Mouse (Mus musculus) induced T-regulatory cell, adult 2 months (primary cell): ENCODE data around the gene Tgfa.

ENCODE experiments used
- DNase-seq: peaks from one replicate; pipeline ENCODE4 v3.0.0-alpha.2; 2012; ENCODE audit warnings: low read depth

The Tgfa gene

DNA sequence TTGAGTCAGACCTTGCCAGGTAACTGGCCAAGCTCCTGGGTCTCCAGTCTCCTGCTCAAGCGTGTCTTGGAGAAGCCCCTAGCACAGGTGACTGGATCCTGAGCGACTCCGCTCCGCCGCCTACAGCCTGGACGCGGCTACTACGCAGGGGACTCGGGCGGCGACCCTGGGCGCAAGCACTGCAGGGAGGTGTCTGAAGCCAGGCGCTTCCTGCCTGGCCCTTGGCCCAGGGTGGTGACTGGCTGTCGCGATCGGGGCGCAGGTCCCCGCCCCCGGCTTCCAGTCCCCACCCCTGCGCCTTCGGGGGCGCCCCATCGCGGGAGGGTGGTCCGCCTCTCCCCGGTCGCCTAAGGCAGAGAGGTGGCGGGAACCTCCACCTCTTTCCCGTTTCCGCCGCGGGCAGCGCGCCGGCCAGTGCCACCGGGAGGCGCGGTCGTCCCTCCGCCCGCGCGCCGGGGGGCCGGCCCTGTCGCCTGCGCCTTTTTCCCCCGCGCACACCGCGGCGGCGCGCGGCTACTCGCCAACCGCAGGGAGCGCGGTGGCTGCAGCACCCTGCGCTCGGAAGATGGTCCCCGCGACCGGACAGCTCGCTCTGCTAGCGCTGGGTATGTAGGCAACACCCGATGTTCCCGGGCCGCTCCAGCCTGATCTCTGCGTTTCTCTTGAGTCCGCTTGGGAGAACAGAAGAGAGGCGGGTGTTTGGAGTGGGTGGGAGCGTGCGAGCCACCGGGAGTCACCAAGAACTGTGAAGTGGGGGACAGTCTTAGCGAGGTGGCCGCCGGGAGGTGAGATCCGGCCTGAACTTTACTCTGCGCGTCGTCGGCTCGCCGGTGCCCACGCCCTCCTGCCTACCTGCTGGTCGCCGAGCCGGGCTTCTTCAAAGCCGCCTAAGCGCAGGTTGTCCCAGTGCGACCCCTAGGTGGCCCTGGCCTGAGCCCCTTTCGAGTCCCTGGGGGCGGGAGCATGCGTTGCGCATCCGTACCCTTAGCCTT lies at the start of gene Tgfa:
TSS of gene Tgfa (plus strand) at position 283 of the 992 bp plus-strand sequence.
- DNase-seq: peak; percentile 16

- DNase-seq: peak; percentile 77
These were observed 46.5 kb upstream of the Tgfa start for GRCm38 (mm10) chr6:86148518-86148917.

DNA sequence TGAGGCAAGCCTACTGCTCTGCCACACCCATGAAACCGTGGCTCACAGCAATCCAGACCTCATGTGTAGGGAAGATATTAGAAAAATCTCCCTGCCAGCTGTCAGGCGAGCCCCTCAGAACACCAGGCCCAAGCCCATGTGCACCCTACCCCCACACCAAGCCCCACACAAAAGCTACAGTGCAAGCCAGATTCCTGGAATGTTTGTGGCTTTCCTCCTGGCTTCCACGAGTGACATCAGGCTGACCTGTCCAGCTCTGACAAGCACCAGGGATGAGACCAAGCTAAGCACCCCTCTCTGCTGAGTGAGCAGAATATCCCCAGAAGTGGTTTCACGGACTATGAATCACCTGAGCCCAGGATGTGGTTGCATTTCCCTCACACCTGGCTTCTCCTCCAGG lies 46.0 kb upstream of the Tgfa start:
- no peak for DNase-seq

- no peak for DNase-seq
These were observed 42.3 kb upstream of the Tgfa start for GRCm38 (mm10) chr6:86152676-86153075.

DNA sequence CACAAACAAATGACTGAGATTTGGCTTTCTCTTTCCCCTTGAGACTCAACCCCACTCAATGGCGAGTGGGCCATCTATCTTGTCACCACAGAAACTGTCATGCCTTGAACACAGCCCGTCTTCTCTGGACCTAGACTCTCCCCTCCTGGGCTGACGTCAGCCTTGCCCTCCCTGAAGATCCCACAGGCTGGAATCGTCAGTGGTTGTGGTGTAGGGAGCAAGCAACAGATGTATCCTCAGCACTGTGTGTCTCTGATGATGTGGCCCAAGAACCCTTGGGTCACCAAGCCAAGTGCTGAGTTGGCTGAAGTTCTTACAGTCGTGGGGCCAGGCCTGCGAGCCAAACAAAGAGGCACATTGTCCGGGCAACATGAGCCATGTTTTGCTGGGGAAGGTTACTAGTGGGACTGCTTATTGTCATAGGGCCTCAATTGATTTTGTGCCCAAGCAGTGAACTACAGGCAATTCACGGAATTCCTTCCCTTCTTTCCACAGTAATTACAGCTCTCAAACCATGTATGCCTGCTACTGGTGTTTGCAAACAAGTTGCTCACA lies 41.5 kb upstream of the Tgfa start:
- DNase-seq: no peak

GRCm38 (mm10) chr6:86154006-86154405 lies 41.0 kb upstream of the Tgfa start:
- DNase-seq: no peak

GRCm38 (mm10) chr6:86154481-86154880 lies 40.5 kb upstream of the Tgfa start:
- no peak for DNase-seq

GRCm38 (mm10) chr6:86157253-86158234 lies 37.5 kb upstream of the Tgfa start:
- peak; percentile 29 for DNase-seq

DNA sequence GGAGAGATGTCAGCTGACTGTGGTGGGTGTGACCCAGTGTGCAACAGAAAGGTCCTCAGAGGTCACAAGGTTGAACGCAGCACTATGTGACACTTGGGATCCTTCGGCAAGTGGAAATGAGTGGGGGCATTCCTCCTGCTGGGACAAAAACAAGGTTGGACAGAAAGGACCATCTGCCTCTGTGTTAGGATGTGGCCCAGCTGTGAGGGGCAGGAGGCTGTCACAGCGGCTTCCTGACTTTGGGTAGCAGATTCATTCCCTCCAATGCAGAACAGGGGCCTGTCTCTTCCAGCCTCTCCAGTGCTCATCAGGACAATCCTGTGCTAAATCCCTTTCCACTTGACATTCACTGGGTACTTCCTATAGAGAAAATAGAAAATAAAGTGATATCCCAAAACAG lies 34.1 kb upstream of the Tgfa start:
- no peak for DNase-seq

- DNase-seq: no peak
These were observed 33.4 kb upstream of the Tgfa start for GRCm38 (mm10) chr6:86161586-86161985.

- DNase-seq: no peak
These were observed 31.0 kb upstream of the Tgfa start for GRCm38 (mm10) chr6:86164028-86164427.

DNA sequence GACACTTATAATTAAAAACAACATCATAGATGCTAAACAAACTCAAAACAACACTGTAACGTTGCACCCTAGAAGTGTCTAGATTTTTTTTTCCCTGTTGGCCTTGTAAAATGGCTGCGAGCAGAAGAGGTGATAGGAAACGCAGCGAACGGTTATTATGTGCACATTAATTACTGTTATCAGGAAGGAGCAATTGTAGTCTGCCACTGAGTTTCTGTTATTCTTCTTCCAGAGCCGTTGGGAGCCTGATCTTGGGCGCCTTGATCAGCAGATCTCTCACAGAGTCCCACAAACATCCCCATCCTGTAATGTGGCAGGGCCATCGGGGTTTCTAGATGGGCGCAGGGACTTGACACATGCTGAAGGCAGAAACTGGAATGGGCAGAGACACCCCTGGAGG lies 28.6 kb upstream of the Tgfa start:
- DNase-seq: no peak

DNA sequence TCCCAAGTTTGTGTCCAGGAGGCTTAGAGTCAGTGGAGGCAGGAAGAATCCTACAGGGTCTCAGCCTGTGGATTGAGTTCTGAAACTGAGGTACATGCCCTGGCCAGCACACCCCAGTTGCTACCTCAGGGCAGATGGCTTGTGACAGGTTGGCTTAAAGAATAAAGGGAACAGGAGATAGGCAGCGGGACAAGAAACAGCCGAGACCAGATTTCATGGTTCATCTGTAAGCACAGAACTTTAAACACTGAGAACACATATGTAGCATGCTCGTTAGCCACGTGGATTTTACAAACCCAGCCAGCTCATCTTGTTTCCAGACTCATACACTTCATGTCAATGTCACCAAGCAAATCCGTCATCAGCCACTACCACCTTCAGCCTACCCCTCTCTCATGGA lies 27.2 kb upstream of the Tgfa start:
- DNase-seq: no peak

DNA sequence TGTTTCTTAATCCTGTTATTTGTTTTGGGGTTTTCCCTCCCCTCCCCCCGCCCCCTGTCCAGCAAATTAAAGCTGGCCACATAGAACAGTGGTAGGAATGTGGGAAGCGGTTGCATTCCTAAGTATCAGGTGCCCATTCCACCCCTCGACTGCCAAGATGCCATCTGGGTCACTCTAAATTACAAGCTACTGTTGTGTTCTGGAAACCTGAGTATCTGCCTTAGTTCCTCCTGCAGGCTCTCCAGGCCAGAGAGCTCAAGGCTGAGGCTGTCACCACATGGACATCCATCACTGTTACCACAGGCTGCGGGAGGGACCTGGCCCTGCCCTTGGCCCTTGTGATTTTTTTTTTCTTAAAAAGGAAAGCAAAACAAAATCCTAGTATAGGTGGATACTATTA lies 25.9 kb upstream of the Tgfa start:
- DNase-seq: no peak

DNA sequence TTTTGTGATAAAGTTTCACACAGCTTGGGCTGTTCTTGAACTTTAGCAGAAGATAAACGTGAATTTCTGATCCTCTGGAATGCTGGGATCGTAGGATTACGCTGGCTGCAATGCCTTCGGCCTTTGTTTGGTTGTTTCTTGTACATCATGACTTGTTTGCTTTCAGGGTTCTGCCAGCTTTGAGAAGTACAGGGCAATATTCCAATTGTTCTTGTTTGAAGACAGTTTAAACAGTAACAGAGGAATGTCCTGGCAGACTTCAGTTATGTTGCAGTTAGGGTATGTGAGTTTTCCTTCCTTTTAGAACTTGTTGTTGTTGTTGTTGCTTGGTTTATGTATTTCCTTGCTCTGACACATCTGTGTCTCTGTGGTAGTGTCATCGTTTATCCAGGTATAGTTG lies 18.8 kb upstream of the Tgfa start:
- DNase-seq: no peak

GRCm38 (mm10) chr6:86176721-86177120 lies 18.3 kb upstream of the Tgfa start:
- no peak for DNase-seq

DNA sequence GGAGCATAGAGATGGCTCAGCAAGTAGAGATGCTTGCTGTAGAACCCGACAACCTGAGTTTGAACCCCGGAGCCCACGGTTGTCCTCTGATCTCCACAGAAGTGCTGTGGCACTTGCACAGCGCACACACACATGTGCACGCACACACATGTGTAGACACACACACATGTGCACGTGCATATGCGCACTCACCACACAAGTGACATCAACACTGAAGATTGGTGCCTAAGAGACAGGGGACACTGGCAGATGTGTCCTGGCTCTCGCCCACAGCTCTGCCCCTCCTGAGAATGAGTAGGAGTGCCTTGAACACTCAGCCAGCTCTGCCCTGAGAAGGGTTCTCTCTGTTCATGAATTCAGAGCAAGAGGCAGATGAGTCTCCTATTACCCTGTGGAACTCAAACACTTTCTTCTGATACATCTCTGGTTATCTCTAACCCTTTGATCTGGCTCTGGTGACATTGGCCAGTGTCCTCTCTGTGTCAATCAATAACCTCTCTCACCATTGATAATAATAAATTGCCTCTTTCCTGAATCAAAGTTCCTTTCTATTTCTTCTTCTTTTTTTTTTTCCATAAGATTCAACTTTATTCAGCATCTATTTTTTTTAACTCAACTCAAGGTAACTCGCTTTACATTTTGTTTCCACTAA lies 17.6 kb upstream of the Tgfa start:
- DNase-seq: no peak

DNA sequence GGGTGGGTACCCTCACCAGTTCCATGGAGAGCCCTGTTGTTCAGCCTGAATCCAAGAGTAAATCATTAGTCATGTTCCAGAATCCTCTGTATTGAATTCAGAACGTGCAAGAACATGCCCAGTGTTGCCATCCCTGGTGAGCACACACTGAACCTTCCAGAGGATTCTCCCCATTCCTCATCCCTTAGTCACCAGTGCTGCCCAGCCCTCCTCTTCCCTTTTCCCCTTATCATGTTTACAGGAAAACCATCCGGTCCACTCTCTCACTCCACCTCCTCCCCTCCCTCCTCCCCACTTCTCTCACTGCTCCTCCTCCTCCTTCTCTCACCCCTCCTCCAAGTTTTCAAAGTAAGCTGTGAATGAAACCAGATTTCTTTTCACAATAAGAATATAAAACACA lies 14.4 kb upstream of the Tgfa start:
- no peak for DNase-seq

DNA sequence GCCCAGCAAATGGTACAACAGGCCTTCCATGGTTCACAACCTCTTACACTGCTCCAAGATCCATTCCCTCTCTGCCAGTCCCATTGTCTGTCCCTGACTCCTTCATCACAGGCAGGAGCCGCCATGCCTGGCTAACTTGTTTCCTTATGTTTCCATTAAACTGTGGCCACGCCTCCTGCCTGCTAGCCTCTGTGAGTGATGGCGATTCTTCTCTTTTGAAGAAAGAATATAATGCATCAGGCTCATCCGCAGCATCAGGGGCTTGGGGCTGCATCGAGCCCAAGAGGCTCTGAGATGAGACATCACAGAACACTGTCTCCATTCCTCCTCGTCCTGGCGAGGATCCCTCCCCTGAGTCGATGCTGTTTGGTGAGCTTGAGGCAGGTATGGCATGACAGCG lies 13.0 kb upstream of the Tgfa start:
- no peak for DNase-seq

GRCm38 (mm10) chr6:86182626-86183025 lies 12.4 kb upstream of the Tgfa start:
- no peak for DNase-seq

- no peak for DNase-seq
These were observed 8.7 kb upstream of the Tgfa start for GRCm38 (mm10) chr6:86186106-86186955.
